Mouse (Mus musculus) myocyte (in vitro differentiated cells): ENCODE data around the gene Atp6v0d1. TPM values are rescaled to one million over a fixed set of nuclear protein-coding genes. Genes with fewer than 3 reads are reported as not detected.
A peak's percentile ranks its signal among the peaks of the same experiment; 100 is the strongest.

ENCODE experiments used
- H3K27me3 ChIP-seq: one replicate; pipeline ENCODE4 v1.6.1; 2011; ENCODE audit not compliant: control insufficient read depth, insufficient read depth, insufficient read length
- H3K36me3 ChIP-seq: one replicate; pipeline ENCODE4 v1.6.1; 2011; ENCODE audit not compliant: control insufficient read depth, insufficient read depth
- H3K4me2 ChIP-seq: one replicate; pipeline ENCODE4 v1.6.1; 2011; ENCODE audit warnings: low read depth, control low read depth
- H3K4me3 ChIP-seq: one replicate; pipeline ENCODE4 v1.5.1; 2011; ENCODE audit warnings: mild to moderate bottlenecking, control low read depth, moderate library complexity
- H3K79me2 ChIP-seq: one replicate; pipeline ENCODE4 v1.6.1; 2011; ENCODE audit not compliant: control insufficient read depth, insufficient read depth
- H3ac ChIP-seq: one replicate; pipeline ENCODE4 v1.6.1; 2011; ENCODE audit not compliant: control insufficient read depth, insufficient read length
- CEBPB ChIP-seq: IDR thresholded peaks from 2 replicates; pipeline ENCODE4 v1.6.1; 2011; ENCODE audit warnings: mild to moderate bottlenecking, moderate library complexity; ENCODE audit not compliant: poor library complexity, insufficient read depth, severe bottlenecking
- E2F4 ChIP-seq: IDR thresholded peaks from one replicate; pipeline ENCODE4 v1.6.1; 2011; ENCODE audit warnings: mild to moderate bottlenecking, control low read depth, moderate library complexity; ENCODE audit not compliant: insufficient read depth
- MAX ChIP-seq: IDR thresholded peaks from one replicate; pipeline ENCODE4 v1.6.1; 2011; ENCODE audit warnings: low read depth, mild to moderate bottlenecking, control low read depth
- MYOD1 ChIP-seq, 3 experiments: IDR thresholded peaks; one replicate each; pipeline ENCODE4 v1.6.1; 2011; ENCODE audit warnings: control low read depth in 2 of 3, low read depth in 2 of 3, mild to moderate bottlenecking in 2 of 3, moderate library complexity in 1 of 3; ENCODE audit not compliant: insufficient read length in 2 of 3, control insufficient read depth in 1 of 3
- MYOG ChIP-seq, 3 experiments: IDR thresholded peaks; one replicate each; pipeline ENCODE4 v1.6.1; 2011; ENCODE audit warnings: control low read depth in 2 of 3, low read depth in 2 of 3, mild to moderate bottlenecking in 2 of 3; ENCODE audit not compliant: insufficient read length in 2 of 3, control insufficient read depth in 1 of 3, insufficient read depth in 1 of 3
- POLR2A ChIP-seq: IDR thresholded peaks from one replicate; pipeline ENCODE4 v1.6.1; 2011; ENCODE audit warnings: low read depth, mild to moderate bottlenecking, control low read depth, moderate library complexity; ENCODE audit not compliant: insufficient read length
- POLR2AphosphoS2 ChIP-seq: IDR thresholded peaks from one replicate; pipeline ENCODE4 v1.6.1; 2011; ENCODE audit warnings: low read depth, control low read depth; ENCODE audit not compliant: insufficient read length
- REST ChIP-seq: IDR thresholded peaks from one replicate; pipeline ENCODE4 v1.6.1; 2011; ENCODE audit warnings: mild to moderate bottlenecking, control low read depth, moderate library complexity; ENCODE audit not compliant: insufficient read depth, insufficient read length
- SRF ChIP-seq: IDR thresholded peaks from one replicate; pipeline ENCODE4 v1.6.1; 2011; ENCODE audit warnings: low read depth; ENCODE audit not compliant: control insufficient read depth, insufficient read length
- TCF12 ChIP-seq: IDR thresholded peaks from one replicate; pipeline ENCODE4 v1.6.1; 2011; ENCODE audit warnings: mild to moderate bottlenecking, control low read depth; ENCODE audit not compliant: poor library complexity, insufficient read depth, severe bottlenecking
- TCF3 ChIP-seq: IDR thresholded peaks from one replicate; pipeline ENCODE4 v1.6.1; 2011; ENCODE audit warnings: low read depth, control low read depth; ENCODE audit not compliant: insufficient read length
- USF1 ChIP-seq: IDR thresholded peaks from one replicate; pipeline ENCODE4 v1.6.1; 2011; ENCODE audit warnings: low read depth, mild to moderate bottlenecking, control low read depth, moderate library complexity
- polyA plus RNA-seq: library from polyadenylated mRNA; unstranded; fragments of >200 nt; fragmentation: generic; extraction: Trizol; gene quantifications from one replicate; pipeline ENCODE4 v1.2.1, GENCODE M21; 2012; ENCODE audit warnings: missing spikeins

Gene Atp6v0d1
- polyA plus RNA-seq, 1 experiment, result 126 TPM

GRCm38 (mm10) chr8:105481453-105481852 lies 84.4 kb downstream of the Atp6v0d1 start:
- no peak for TF ChIP-seq MAX
- TF ChIP-seq SRF, result no peak
- Histone ChIP-seq H3K36me3 (peaks cover 8% of the 10 kb centered on the region), H3K79me2 (no peaks in the 10 kb centered on the region), H3ac (no peak overlapping the region), H3K27me3 (no peaks in the 10 kb centered on the region), H3K4me3 (no peak overlapping the region), H3K4me2 (peak overlapping the region; percentile 2)

GRCm38 (mm10) chr8:105481013-105481412 lies 84.8 kb downstream of the Atp6v0d1 start:
- H3K79me2 ChIP-seq, result no peaks in the 10 kb centered on the region
- no peaks in the 10 kb centered on the region for H3K27me3 ChIP-seq
- H3ac ChIP-seq, result no peak overlapping the region
- peaks cover 4% of the 10 kb centered on the region for H3K36me3 ChIP-seq
- peak overlapping the region; percentile 2 for H3K4me2 ChIP-seq
- TF ChIP-seq MYOD1 (IDR thresholded peaks at IDR 0.05; ENCODE audit: control insufficient read depth in 1 of 3, insufficient read length in 2 of 3, low read depth in 2 of 3) (peak in 1 of 3 experiments; percentile 14), SRF (no peak), POLR2A (peak; percentile 7)
- H3K4me3 ChIP-seq, result no peak overlapping the region

- H3K36me3 ChIP-seq, result no peaks in the 10 kb centered on the region
- H3K79me2 ChIP-seq, result no peaks in the 10 kb centered on the region
- no peak overlapping the region for H3ac ChIP-seq
- H3K4me3 ChIP-seq, result no peak overlapping the region
- H3K27me3 ChIP-seq, result no peaks in the 10 kb centered on the region
- TF ChIP-seq CEBPB (no peak), MYOD1 (IDR thresholded peaks at IDR 0.05; ENCODE audit: control insufficient read depth in 1 of 3, insufficient read length in 2 of 3, low read depth in 2 of 3) (no peak), MYOG (IDR thresholded peaks at IDR 0.05; ENCODE audit: control insufficient read depth in 1 of 3, insufficient read depth in 1 of 3, insufficient read length in 2 of 3, low read depth in 2 of 3) (no peak), SRF (no peak), TCF3 (no peak), E2F4 (no peak), MAX (no peak), POLR2AphosphoS2 (no peak)
- no peak overlapping the region for H3K4me2 ChIP-seq
Observed at GRCm38 (mm10) chr8:105477792-105478191, 88.1 kb downstream of the Atp6v0d1 start.

GRCm38 (mm10) chr8:105476628-105477413 lies 89.0 kb downstream of the Atp6v0d1 start:
- Histone ChIP-seq H3ac (no peak overlapping the region), H3K27me3 (no peaks in the 10 kb centered on the region), H3K4me3 (no peak overlapping the region), H3K36me3 (no peaks in the 10 kb centered on the region), H3K79me2 (no peaks in the 10 kb centered on the region), H3K4me2 (no peak overlapping the region)
- TF ChIP-seq USF1 (no peak), MAX (no peak), MYOD1 (IDR thresholded peaks at IDR 0.05; ENCODE audit: control insufficient read depth in 1 of 3, insufficient read length in 2 of 3, low read depth in 2 of 3) (peak in 1 of 3 experiments; percentile 5), MYOG (IDR thresholded peaks at IDR 0.05; ENCODE audit: control insufficient read depth in 1 of 3, insufficient read depth in 1 of 3, insufficient read length in 2 of 3, low read depth in 2 of 3) (peak in 1 of 3 experiments; percentile 39)

GRCm38 (mm10) chr8:105476161-105476560 lies 89.7 kb downstream of the Atp6v0d1 start:
- no peaks in the 10 kb centered on the region for H3K79me2 ChIP-seq
- no peak overlapping the region for H3ac ChIP-seq
- H3K36me3 ChIP-seq, result no peaks in the 10 kb centered on the region
- no peak overlapping the region for H3K4me2 ChIP-seq
- no peaks in the 10 kb centered on the region for H3K27me3 ChIP-seq
- no peak for TF ChIP-seq USF1
- no peak for TF ChIP-seq POLR2A
- no peak for TF ChIP-seq MAX
- no peak for TF ChIP-seq TCF3
- TF ChIP-seq SRF, result no peak
- no peak for TF ChIP-seq TCF12
- no peak for TF ChIP-seq MYOG (IDR thresholded peaks at IDR 0.05; ENCODE audit: control insufficient read depth in 1 of 3, insufficient read depth in 1 of 3, insufficient read length in 2 of 3, low read depth in 2 of 3)
- TF ChIP-seq MYOD1 (IDR thresholded peaks at IDR 0.05; ENCODE audit: control insufficient read depth in 1 of 3, insufficient read length in 2 of 3, low read depth in 2 of 3), result no peak
- no peak for TF ChIP-seq E2F4
- TF ChIP-seq CEBPB, result no peak
- no peak for TF ChIP-seq POLR2AphosphoS2
- no peak for TF ChIP-seq REST
- no peak overlapping the region for H3K4me3 ChIP-seq
